Mouse (Mus musculus): ENCODE measurements around the gene Prkd1. TPM values are rescaled to one million over a fixed set of nuclear protein-coding genes. Genes with fewer than 3 reads are reported as not detected.

Gene Prkd1
- polyA plus RNA-seq, 1 experiment from 2014 or later = 1.5 TPM

DNA sequence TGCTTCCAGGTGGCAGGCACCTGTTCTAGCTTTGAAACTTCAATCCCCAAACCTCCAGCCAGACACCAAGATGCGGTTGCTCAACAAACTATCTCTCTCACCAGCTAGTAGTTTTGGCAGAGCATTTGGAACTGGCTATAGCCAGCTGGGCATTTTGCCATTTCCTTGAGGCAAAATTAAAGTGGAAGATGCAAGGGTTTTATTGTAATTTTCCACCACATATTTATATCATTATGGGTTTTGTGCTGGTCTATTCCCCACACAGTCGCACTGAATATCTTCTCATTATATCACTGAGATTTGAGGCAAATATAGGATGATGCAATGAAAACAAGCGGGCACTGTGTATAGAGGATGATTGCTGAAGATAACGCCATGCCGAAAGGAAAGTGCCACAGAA, 102.5 kb downstream of the Prkd1 start:
- no peak for TF ChIP-seq CTCF (IDR thresholded peaks at IDR 0.05; ENCODE audit: low read depth)
- no peaks in the 10 kb centered on the region for H3K27me3 ChIP-seq (replicated peaks; ENCODE audit: control insufficient read depth, insufficient read depth, low read length)
- no peak overlapping the region for H3K27ac ChIP-seq (ENCODE audit: low read depth, low read length)
- 78% methylated on average over 5 of the region's 5 CpGs for WGBS
- no peaks in the 10 kb centered on the region for H3K9me3 ChIP-seq (ENCODE audit: control insufficient read depth)
- H3K9ac ChIP-seq (ENCODE audit: low read depth, low read length) = no peak overlapping the region
- no peaks in the 10 kb centered on the region for H3K4me1 ChIP-seq (replicated peaks; ENCODE audit: control insufficient read depth, insufficient read depth, low read length)
- H3K4me2 ChIP-seq (replicated peaks; ENCODE audit: low read depth) = no peak overlapping the region
- no peak for ATAC-seq
- H3K36me3 ChIP-seq (ENCODE audit: control insufficient read depth, insufficient read depth) = no peaks in the 10 kb centered on the region
- no peak overlapping the region for H3K4me3 ChIP-seq (ENCODE audit: low read depth, low read length)

DNA sequence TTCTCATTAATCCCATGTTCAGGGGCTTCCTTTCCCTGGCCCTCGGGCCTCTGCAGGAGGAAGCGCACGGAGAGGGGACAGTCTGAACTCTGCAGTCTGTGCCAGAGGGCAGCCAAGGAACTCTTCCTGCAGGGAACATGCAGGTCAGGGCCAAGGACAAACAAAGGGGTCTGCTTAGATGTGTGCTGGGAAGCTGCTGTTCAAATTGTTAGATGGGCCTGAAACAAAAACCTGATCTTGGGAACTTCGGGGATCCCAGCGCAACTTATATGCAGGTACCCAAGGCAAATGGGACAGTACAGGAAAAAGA, 103.3 kb downstream of the Prkd1 start:
- no peaks in the 10 kb centered on the region for H3K4me1 ChIP-seq (replicated peaks; ENCODE audit: control insufficient read depth, insufficient read depth, low read length)
- TF ChIP-seq CTCF (IDR thresholded peaks at IDR 0.05; ENCODE audit: low read depth) = no peak
- H3K4me3 ChIP-seq (ENCODE audit: low read depth, low read length) = no peak overlapping the region
- H3K4me2 ChIP-seq (replicated peaks; ENCODE audit: low read depth) = no peak overlapping the region
- no peak for ATAC-seq
- H3K27ac ChIP-seq (ENCODE audit: low read depth, low read length) = no peak overlapping the region
- no peaks in the 10 kb centered on the region for H3K36me3 ChIP-seq (ENCODE audit: control insufficient read depth, insufficient read depth)
- WGBS = 65% methylated on average over 5 of the region's 5 CpGs
- H3K9me3 ChIP-seq (ENCODE audit: control insufficient read depth) = no peaks in the 10 kb centered on the region
- no peaks in the 10 kb centered on the region for H3K27me3 ChIP-seq (replicated peaks; ENCODE audit: control insufficient read depth, insufficient read depth, low read length)
- H3K9ac ChIP-seq (ENCODE audit: low read depth, low read length) = no peak overlapping the region

DNA sequence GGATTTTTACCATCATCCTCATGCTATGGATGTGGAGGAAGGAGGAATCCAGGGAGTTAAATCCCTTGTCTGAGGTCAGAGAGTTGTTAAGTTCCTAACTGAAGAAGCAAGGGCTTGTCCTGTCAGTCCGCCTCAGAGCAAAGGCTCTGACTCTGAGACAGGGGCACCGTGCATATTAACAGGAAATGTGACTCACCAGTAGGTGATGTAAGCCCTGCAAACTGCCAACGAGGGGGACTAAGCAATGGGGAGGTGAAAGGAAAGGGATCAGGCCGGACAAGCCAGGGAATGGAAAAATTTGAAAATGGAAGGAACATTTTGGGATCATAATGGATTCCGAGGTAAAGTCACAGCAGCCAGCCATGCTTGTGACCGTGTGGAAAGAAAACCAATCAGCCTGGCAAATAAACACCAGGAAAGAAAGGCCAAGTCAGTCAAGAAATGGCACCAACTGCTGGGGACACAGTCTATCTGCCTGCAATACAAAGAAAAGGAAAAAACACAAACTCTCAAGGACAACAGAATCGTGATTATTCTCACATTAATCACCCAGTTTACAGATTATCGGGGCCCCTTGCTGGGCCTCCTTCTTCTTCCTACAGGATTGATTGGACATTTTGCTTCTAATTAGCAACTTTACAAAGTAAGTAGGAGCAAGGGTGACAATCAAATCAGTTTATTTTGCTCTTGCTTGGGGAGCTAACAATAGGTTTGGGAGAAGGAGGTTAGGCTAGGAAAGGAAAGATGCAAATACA, 103.9 kb downstream of the Prkd1 start:
- Histone ChIP-seq H3K4me1 (replicated peaks; ENCODE audit: control insufficient read depth, insufficient read depth, low read length) (no peaks in the 10 kb centered on the region), H3K27ac (ENCODE audit: low read depth, low read length) (no peak overlapping the region), H3K4me2 (replicated peaks; ENCODE audit: low read depth) (no peak overlapping the region), H3K27me3 (replicated peaks; ENCODE audit: control insufficient read depth, insufficient read depth, low read length) (no peaks in the 10 kb centered on the region), H3K36me3 (ENCODE audit: control insufficient read depth, insufficient read depth) (no peaks in the 10 kb centered on the region), H3K9me3 (ENCODE audit: control insufficient read depth) (no peaks in the 10 kb centered on the region), H3K4me3 (ENCODE audit: low read depth, low read length) (no peak overlapping the region), H3K9ac (ENCODE audit: low read depth, low read length) (no peak overlapping the region)
- TF ChIP-seq CTCF (IDR thresholded peaks at IDR 0.05; ENCODE audit: low read depth) = no peak
- 50% methylated on average over 8 of the region's 8 CpGs for WGBS
- ATAC-seq = no peak

DNA sequence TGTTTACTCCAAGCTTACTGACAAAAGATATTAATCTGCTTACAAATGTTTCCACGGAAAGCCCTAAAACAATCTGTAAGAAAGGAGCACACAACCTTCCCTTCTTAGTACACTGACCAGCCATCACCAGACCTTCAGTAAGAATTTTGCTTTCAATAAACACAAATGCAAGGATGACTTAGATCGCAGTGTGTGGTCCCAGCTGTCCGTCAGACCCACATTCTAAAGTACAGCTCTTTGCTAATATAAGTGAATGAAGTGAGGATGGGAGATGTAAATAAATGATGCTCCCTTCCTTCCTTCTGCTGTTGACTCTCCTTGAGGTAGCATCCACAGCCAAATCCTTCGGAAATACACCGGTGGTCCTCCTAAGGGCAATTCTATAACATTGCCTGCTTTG, 108.1 kb downstream of the Prkd1 start:
- 64% methylated on average over 5 of the region's 5 CpGs for WGBS
- no peak overlapping the region for H3K4me2 ChIP-seq (replicated peaks; ENCODE audit: low read depth)
- no peaks in the 10 kb centered on the region for H3K36me3 ChIP-seq (ENCODE audit: control insufficient read depth, insufficient read depth)
- TF ChIP-seq CTCF (IDR thresholded peaks at IDR 0.05; ENCODE audit: low read depth) = no peak
- H3K4me1 ChIP-seq (replicated peaks; ENCODE audit: control insufficient read depth, insufficient read depth, low read length) = no peaks in the 10 kb centered on the region
- no peak overlapping the region for H3K4me3 ChIP-seq (ENCODE audit: low read depth, low read length)
- no peaks in the 10 kb centered on the region for H3K9me3 ChIP-seq (ENCODE audit: control insufficient read depth)
- no peak overlapping the region for H3K27ac ChIP-seq (ENCODE audit: low read depth, low read length)
- H3K27me3 ChIP-seq (replicated peaks; ENCODE audit: control insufficient read depth, insufficient read depth, low read length) = no peaks in the 10 kb centered on the region
- H3K9ac ChIP-seq (ENCODE audit: low read depth, low read length) = no peak overlapping the region
- no peak for ATAC-seq

DNA sequence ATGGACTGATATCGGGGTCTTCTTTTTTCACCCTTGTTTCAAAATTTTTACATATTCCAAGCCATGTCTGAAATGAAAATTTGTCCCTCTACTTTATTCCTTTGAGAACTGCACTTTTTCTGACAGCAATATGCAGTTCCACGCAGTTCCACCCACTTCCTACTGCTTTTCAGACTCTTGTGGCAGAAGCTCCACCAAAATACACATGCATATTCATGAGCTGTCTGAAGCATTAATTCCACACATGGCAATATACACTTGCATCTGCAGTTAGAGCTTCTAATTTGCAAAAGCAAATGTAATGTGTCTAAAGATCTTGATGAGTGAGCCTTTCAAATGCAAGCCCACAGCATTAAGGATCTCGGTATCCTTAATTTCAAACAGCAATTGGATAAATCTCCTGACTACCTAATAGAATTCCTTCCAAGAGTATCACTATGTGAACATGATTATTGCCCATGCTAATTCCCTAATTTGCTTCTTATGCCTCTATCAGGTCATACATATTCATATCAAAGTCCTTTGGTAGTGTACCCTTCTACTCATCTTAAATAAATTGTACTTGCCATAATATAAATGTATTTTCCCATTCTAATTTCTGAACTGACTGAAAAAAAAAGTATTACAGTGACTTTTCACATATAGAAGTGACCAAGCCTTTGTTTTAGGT, 110.5 kb downstream of the Prkd1 start:
- no peaks in the 10 kb centered on the region for H3K36me3 ChIP-seq (ENCODE audit: control insufficient read depth, insufficient read depth)
- no peak overlapping the region for H3K27ac ChIP-seq (ENCODE audit: low read depth, low read length)
- ATAC-seq = no peak
- TF ChIP-seq CTCF (IDR thresholded peaks at IDR 0.05; ENCODE audit: low read depth) = no peak
- no peaks in the 10 kb centered on the region for H3K4me1 ChIP-seq (replicated peaks; ENCODE audit: control insufficient read depth, insufficient read depth, low read length)
- no peaks in the 10 kb centered on the region for H3K9me3 ChIP-seq (ENCODE audit: control insufficient read depth)
- 94% methylated on average over 3 of the region's 3 CpGs for WGBS
- H3K9ac ChIP-seq (ENCODE audit: low read depth, low read length) = no peak overlapping the region
- H3K4me3 ChIP-seq (ENCODE audit: low read depth, low read length) = no peak overlapping the region
- H3K27me3 ChIP-seq (replicated peaks; ENCODE audit: control insufficient read depth, insufficient read depth, low read length) = no peaks in the 10 kb centered on the region
- H3K4me2 ChIP-seq (replicated peaks; ENCODE audit: low read depth) = no peak overlapping the region

DNA sequence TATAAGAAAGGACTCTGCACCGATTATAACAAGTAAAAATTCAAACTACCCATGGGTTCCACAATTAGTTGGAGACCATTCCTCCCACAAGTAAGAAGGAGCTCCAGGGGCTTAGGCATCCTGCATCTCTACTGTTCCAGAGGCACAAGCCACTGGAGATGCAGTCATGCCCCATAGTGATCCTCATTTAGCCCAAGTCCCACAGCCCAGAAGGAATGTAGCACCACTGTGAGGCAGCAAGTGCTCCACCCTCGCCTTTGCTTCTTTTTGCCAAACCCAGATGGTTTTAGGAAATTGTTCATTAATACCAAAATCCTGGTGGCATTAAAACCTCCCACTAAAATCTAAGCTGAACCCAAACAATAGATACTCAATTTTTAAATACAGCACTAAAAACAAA, 111.1 kb downstream of the Prkd1 start:
- H3K9ac ChIP-seq (ENCODE audit: low read depth, low read length) = no peak overlapping the region
- no peak overlapping the region for H3K4me2 ChIP-seq (replicated peaks; ENCODE audit: low read depth)
- no peaks in the 10 kb centered on the region for H3K4me1 ChIP-seq (replicated peaks; ENCODE audit: control insufficient read depth, insufficient read depth, low read length)
- H3K4me3 ChIP-seq (ENCODE audit: low read depth, low read length) = no peak overlapping the region
- H3K9me3 ChIP-seq (ENCODE audit: control insufficient read depth) = no peaks in the 10 kb centered on the region
- H3K27ac ChIP-seq (ENCODE audit: low read depth, low read length) = no peak overlapping the region
- no peak for TF ChIP-seq CTCF (IDR thresholded peaks at IDR 0.05; ENCODE audit: low read depth)
- no peaks in the 10 kb centered on the region for H3K27me3 ChIP-seq (replicated peaks; ENCODE audit: control insufficient read depth, insufficient read depth, low read length)
- 92% methylated on average over 2 of the region's 2 CpGs for WGBS
- ATAC-seq = no peak
- H3K36me3 ChIP-seq (ENCODE audit: control insufficient read depth, insufficient read depth) = no peaks in the 10 kb centered on the region
